Mouse (Mus musculus): ENCODE results near the gene Babam1. TPM values are rescaled to one million over a fixed set of nuclear protein-coding genes. Genes with fewer than 3 reads are reported as not detected.

The Babam1 gene
- polyA plus RNA-seq, 1 experiment: 70.6 TPM

GRCm38 (mm10) chr8:71381971-71382961 is 14.4 kb upstream of the Babam1 start:
- Histone ChIP-seq H3K27ac (ENCODE audit: control insufficient read depth, insufficient read depth, low read depth, low read length) (peak overlapping the region; percentile 86), H3K4me3 (ENCODE audit: control insufficient read depth, low read depth, low read length) (peak overlapping the region; percentile 82), H3K4me1 (ENCODE audit: control insufficient read depth, insufficient read depth, low read length) (peaks cover 15% of the 10 kb centered on the region), H3K36me3 (ENCODE audit: control insufficient read depth, insufficient read depth, low read length) (no peaks in the 10 kb centered on the region), H3K27me3 (ENCODE audit: control insufficient read depth, insufficient read depth, low read length) (no peaks in the 10 kb centered on the region)
- no peak for TF ChIP-seq POLR2A (IDR thresholded peaks at IDR 0.05; ENCODE audit: control insufficient read depth, low read depth, low read length)
- no peak for TF ChIP-seq CTCF (IDR thresholded peaks at IDR 0.05; ENCODE audit: control insufficient read depth, insufficient read depth, insufficient replicate concordance, low read depth, low read length)

- H3K27me3 ChIP-seq (ENCODE audit: control insufficient read depth, insufficient read depth, low read length): no peaks in the 10 kb centered on the region
- TF ChIP-seq CTCF (IDR thresholded peaks at IDR 0.05; ENCODE audit: control insufficient read depth, insufficient read depth, insufficient replicate concordance, low read depth, low read length) (no peak), POLR2A (IDR thresholded peaks at IDR 0.05; ENCODE audit: control insufficient read depth, low read depth, low read length) (no peak)
- H3K27ac ChIP-seq (ENCODE audit: control insufficient read depth, insufficient read depth, low read depth, low read length): no peak overlapping the region
- H3K4me3 ChIP-seq (ENCODE audit: control insufficient read depth, low read depth, low read length): no peak overlapping the region
- no peaks in the 10 kb centered on the region for H3K36me3 ChIP-seq (ENCODE audit: control insufficient read depth, insufficient read depth, low read length)
- peaks cover 15% of the 10 kb centered on the region for H3K4me1 ChIP-seq (ENCODE audit: control insufficient read depth, insufficient read depth, low read length)
These were observed 13.3 kb upstream of the Babam1 start for GRCm38 (mm10) chr8:71383396-71383795.

GRCm38 (mm10) chr8:71383860-71384259 is 12.8 kb upstream of the Babam1 start:
- H3K4me1 ChIP-seq (ENCODE audit: control insufficient read depth, insufficient read depth, low read length): peaks cover 15% of the 10 kb centered on the region
- H3K36me3 ChIP-seq (ENCODE audit: control insufficient read depth, insufficient read depth, low read length): no peaks in the 10 kb centered on the region
- H3K27ac ChIP-seq (ENCODE audit: control insufficient read depth, insufficient read depth, low read depth, low read length): no peak overlapping the region
- no peak overlapping the region for H3K4me3 ChIP-seq (ENCODE audit: control insufficient read depth, low read depth, low read length)
- H3K27me3 ChIP-seq (ENCODE audit: control insufficient read depth, insufficient read depth, low read length): no peaks in the 10 kb centered on the region
- TF ChIP-seq POLR2A (IDR thresholded peaks at IDR 0.05; ENCODE audit: control insufficient read depth, low read depth, low read length): no peak
- TF ChIP-seq CTCF (IDR thresholded peaks at IDR 0.05; ENCODE audit: control insufficient read depth, insufficient read depth, insufficient replicate concordance, low read depth, low read length): no peak

- H3K4me3 ChIP-seq (ENCODE audit: control insufficient read depth, low read depth, low read length): no peak overlapping the region
- no peaks in the 10 kb centered on the region for H3K27me3 ChIP-seq (ENCODE audit: control insufficient read depth, insufficient read depth, low read length)
- H3K4me1 ChIP-seq (ENCODE audit: control insufficient read depth, insufficient read depth, low read length): peaks cover 14% of the 10 kb centered on the region
- H3K27ac ChIP-seq (ENCODE audit: control insufficient read depth, insufficient read depth, low read depth, low read length): no peak overlapping the region
- TF ChIP-seq POLR2A (IDR thresholded peaks at IDR 0.05; ENCODE audit: control insufficient read depth, low read depth, low read length) (no peak), CTCF (IDR thresholded peaks at IDR 0.05; ENCODE audit: control insufficient read depth, insufficient read depth, insufficient replicate concordance, low read depth, low read length) (no peak)
- no peaks in the 10 kb centered on the region for H3K36me3 ChIP-seq (ENCODE audit: control insufficient read depth, insufficient read depth, low read length)
These were observed 11.3 kb upstream of the Babam1 start for GRCm38 (mm10) chr8:71385212-71385835.

GRCm38 (mm10) chr8:71388267-71388666 is 8.4 kb upstream of the Babam1 start:
- H3K4me3 ChIP-seq (ENCODE audit: control insufficient read depth, low read depth, low read length): no peak overlapping the region
- no peaks in the 10 kb centered on the region for H3K27me3 ChIP-seq (ENCODE audit: control insufficient read depth, insufficient read depth, low read length)
- TF ChIP-seq CTCF (IDR thresholded peaks at IDR 0.05; ENCODE audit: control insufficient read depth, insufficient read depth, insufficient replicate concordance, low read depth, low read length): no peak
- TF ChIP-seq POLR2A (IDR thresholded peaks at IDR 0.05; ENCODE audit: control insufficient read depth, low read depth, low read length): no peak
- H3K27ac ChIP-seq (ENCODE audit: control insufficient read depth, insufficient read depth, low read depth, low read length): no peak overlapping the region
- no peaks in the 10 kb centered on the region for H3K36me3 ChIP-seq (ENCODE audit: control insufficient read depth, insufficient read depth, low read length)
- peaks cover 5% of the 10 kb centered on the region for H3K4me1 ChIP-seq (ENCODE audit: control insufficient read depth, insufficient read depth, low read length)

DNA sequence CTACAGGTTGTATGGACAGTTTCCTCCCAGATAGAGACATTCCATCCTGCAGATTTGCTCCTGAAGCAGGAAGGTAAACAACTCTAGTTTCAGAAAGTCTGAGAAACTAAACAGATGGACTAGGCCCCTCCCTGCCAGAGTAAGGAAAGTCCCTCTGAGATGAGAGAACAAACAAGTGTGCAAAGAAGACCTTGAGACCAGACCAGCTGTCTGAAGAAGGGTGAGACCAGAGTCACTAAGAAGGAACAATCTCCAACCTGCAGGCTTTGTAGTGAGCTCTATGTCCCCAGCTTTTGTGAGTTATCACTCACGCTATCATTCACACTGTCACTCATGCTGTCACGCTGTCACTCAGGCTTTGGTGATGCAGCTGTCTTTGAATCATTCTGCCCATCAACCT is 5.0 kb upstream of the Babam1 start:
- no peak overlapping the region for H3K27ac ChIP-seq (ENCODE audit: control insufficient read depth, insufficient read depth, low read depth, low read length)
- no peaks in the 10 kb centered on the region for H3K27me3 ChIP-seq (ENCODE audit: control insufficient read depth, insufficient read depth, low read length)
- TF ChIP-seq CTCF (IDR thresholded peaks at IDR 0.05; ENCODE audit: control insufficient read depth, insufficient read depth, insufficient replicate concordance, low read depth, low read length): no peak
- no peak for TF ChIP-seq POLR2A (IDR thresholded peaks at IDR 0.05; ENCODE audit: control insufficient read depth, low read depth, low read length)
- no peaks in the 10 kb centered on the region for H3K36me3 ChIP-seq (ENCODE audit: control insufficient read depth, insufficient read depth, low read length)
- no peak overlapping the region for H3K4me3 ChIP-seq (ENCODE audit: control insufficient read depth, low read depth, low read length)
- H3K4me1 ChIP-seq (ENCODE audit: control insufficient read depth, insufficient read depth, low read length): peaks cover 11% of the 10 kb centered on the region

- TF ChIP-seq CTCF (IDR thresholded peaks at IDR 0.05; ENCODE audit: control insufficient read depth, insufficient read depth, insufficient replicate concordance, low read depth, low read length) (no peak), POLR2A (IDR thresholded peaks at IDR 0.05; ENCODE audit: control insufficient read depth, low read depth, low read length) (no peak)
- H3K27ac ChIP-seq (ENCODE audit: control insufficient read depth, insufficient read depth, low read depth, low read length): no peak overlapping the region
- H3K4me3 ChIP-seq (ENCODE audit: control insufficient read depth, low read depth, low read length): no peak overlapping the region
- H3K4me1 ChIP-seq (ENCODE audit: control insufficient read depth, insufficient read depth, low read length): peaks cover 11% of the 10 kb centered on the region
- no peaks in the 10 kb centered on the region for H3K36me3 ChIP-seq (ENCODE audit: control insufficient read depth, insufficient read depth, low read length)
- no peaks in the 10 kb centered on the region for H3K27me3 ChIP-seq (ENCODE audit: control insufficient read depth, insufficient read depth, low read length)
These were observed 4.3 kb upstream of the Babam1 start for GRCm38 (mm10) chr8:71392391-71392790.
